Mouse (Mus musculus): ENCODE measurements at regions not wholly inside any gene's neighbourhood (a gene's known extent, or its start where the extent isn't known, plus 50 kb on each side); places are given as distances from the start of the nearest gene placed in this dataset.

GRCm38 (mm10) chr14:62128918-62129317 is 163.5 kb upstream of the Rnaseh2b start:
- Histone ChIP-seq H3K9ac (no peak overlapping the region), H3K36me3 (no peaks in the 10 kb centered on the region), H3K27me3 (no peaks in the 10 kb centered on the region), H3K4me3 (no peak overlapping the region), H3K4me2 (replicated peaks) (no peak overlapping the region), H3K27ac (no peak overlapping the region), H3K4me1 (no peaks in the 10 kb centered on the region), H3K9me3 (replicated peaks) (no peaks in the 10 kb centered on the region)
- no peak for ATAC-seq (ENCODE audit: low FRiP score)
- WGBS: 81% methylated on average over 6 of the region's 6 CpGs

- 70% methylated on average over 8 of the region's 8 CpGs for WGBS
- ATAC-seq (ENCODE audit: low FRiP score): no peak
- H3K4me3 ChIP-seq: no peak overlapping the region
These were observed 160.0 kb upstream of the Rnaseh2b start for GRCm38 (mm10) chr14:62132353-62132816.

GRCm38 (mm10) chr14:62137981-62138380 is 154.4 kb upstream of the Rnaseh2b start:
- Histone ChIP-seq H3K36me3 (no peaks in the 10 kb centered on the region), H3K4me1 (no peaks in the 10 kb centered on the region), H3K9ac (no peak overlapping the region), H3K27me3 (no peaks in the 10 kb centered on the region), H3K4me2 (replicated peaks) (no peak overlapping the region), H3K9me3 (replicated peaks) (peaks cover 10% of the 10 kb centered on the region), H3K4me3 (no peak overlapping the region), H3K27ac (no peak overlapping the region)
- ATAC-seq (ENCODE audit: low FRiP score): no peak
- whole genome bisulfite sequencing: 75% methylated on average over 5 of the region's 5 CpGs

More at GRCm38 (mm10) chr14:62132353-62132816, 160.0 kb upstream of the Rnaseh2b start:
- Histone ChIP-seq H3K9ac (no peak overlapping the region), H3K4me2 (replicated peaks) (no peak overlapping the region), H3K27ac (no peak overlapping the region), H3K9me3 (replicated peaks) (peaks cover 10% of the 10 kb centered on the region), H3K36me3 (no peaks in the 10 kb centered on the region), H3K4me1 (no peaks in the 10 kb centered on the region), H3K27me3 (no peaks in the 10 kb centered on the region)

- Histone ChIP-seq H3K4me1 (no peaks in the 10 kb centered on the region), H3K27me3 (no peaks in the 10 kb centered on the region), H3K36me3 (no peaks in the 10 kb centered on the region), H3K9ac (no peak overlapping the region), H3K4me3 (no peak overlapping the region), H3K9me3 (replicated peaks) (no peaks in the 10 kb centered on the region), H3K27ac (no peak overlapping the region), H3K4me2 (replicated peaks) (peak overlapping the region; percentile 6; the same call in 1 of the 2 replicates)
- 68% methylated on average over 17 of the region's 17 CpGs for WGBS
- no peak for ATAC-seq (ENCODE audit: low FRiP score)
These were observed 147.9 kb upstream of the Rnaseh2b start for GRCm38 (mm10) chr14:62144385-62145030.

- 75% methylated on average over 7 of the region's 7 CpGs for WGBS
- no peaks in the 10 kb centered on the region for H3K4me1 ChIP-seq
- H3K4me3 ChIP-seq: no peak overlapping the region
- H3K27me3 ChIP-seq: no peaks in the 10 kb centered on the region
- no peak overlapping the region for H3K4me2 ChIP-seq (replicated peaks)
- H3K36me3 ChIP-seq: no peaks in the 10 kb centered on the region
- H3K9me3 ChIP-seq (replicated peaks): no peaks in the 10 kb centered on the region
- no peak overlapping the region for H3K27ac ChIP-seq
- no peak overlapping the region for H3K9ac ChIP-seq
- no peak for ATAC-seq (ENCODE audit: low FRiP score)
These were observed 135.2 kb upstream of the Rnaseh2b start for GRCm38 (mm10) chr14:62157038-62157716.

- H3K4me3 ChIP-seq: no peak overlapping the region
- no peaks in the 10 kb centered on the region; the same call in 1 of the 2 replicates for H3K27me3 ChIP-seq
- H3K9me3 ChIP-seq (replicated peaks): no peaks in the 10 kb centered on the region
- H3K4me2 ChIP-seq (replicated peaks): no peak overlapping the region
- H3K4me1 ChIP-seq: no peaks in the 10 kb centered on the region
- no peak overlapping the region for H3K27ac ChIP-seq
- 63% methylated on average over 2 of the region's 2 CpGs for WGBS
- no peaks in the 10 kb centered on the region for H3K36me3 ChIP-seq
- H3K9ac ChIP-seq: no peak overlapping the region
- ATAC-seq (ENCODE audit: low FRiP score): no peak
These were observed 132.7 kb upstream of the Rnaseh2b start for GRCm38 (mm10) chr14:62159690-62160089.

GRCm38 (mm10) chr14:62163120-62163796 is 129.1 kb upstream of the Rnaseh2b start:
- Histone ChIP-seq H3K9me3 (replicated peaks) (no peaks in the 10 kb centered on the region), H3K9ac (no peak overlapping the region), H3K36me3 (no peaks in the 10 kb centered on the region), H3K4me2 (replicated peaks) (no peak overlapping the region), H3K4me3 (no peak overlapping the region), H3K4me1 (no peaks in the 10 kb centered on the region), H3K27me3 (no peaks in the 10 kb centered on the region; the same call in 1 of the 2 replicates), H3K27ac (no peak overlapping the region)
- 74% methylated on average over 12 of the region's 12 CpGs for WGBS
- ATAC-seq (ENCODE audit: low FRiP score): no peak

GRCm38 (mm10) chr14:62164918-62165317 is 127.5 kb upstream of the Rnaseh2b start:
- no peak overlapping the region for H3K9ac ChIP-seq
- no peaks in the 10 kb centered on the region for H3K9me3 ChIP-seq (replicated peaks)
- no peaks in the 10 kb centered on the region; the same call in 1 of the 2 replicates for H3K27me3 ChIP-seq
- no peak overlapping the region for H3K27ac ChIP-seq
- 88% methylated on average over 4 of the region's 4 CpGs for WGBS
- H3K4me2 ChIP-seq (replicated peaks): no peak overlapping the region
- no peaks in the 10 kb centered on the region for H3K4me1 ChIP-seq
- no peaks in the 10 kb centered on the region for H3K36me3 ChIP-seq
- H3K4me3 ChIP-seq: no peak overlapping the region
- no peak for ATAC-seq (ENCODE audit: low FRiP score)

- Histone ChIP-seq H3K27me3 (no peaks in the 10 kb centered on the region; the same call in 1 of the 2 replicates), H3K4me3 (no peak overlapping the region), H3K4me1 (no peaks in the 10 kb centered on the region), H3K36me3 (no peaks in the 10 kb centered on the region), H3K27ac (no peak overlapping the region), H3K9me3 (replicated peaks) (no peaks in the 10 kb centered on the region), H3K4me2 (replicated peaks) (no peak overlapping the region), H3K9ac (no peak overlapping the region)
- ATAC-seq (ENCODE audit: low FRiP score): no peak
- 76% methylated on average over 1 of the region's 1 CpGs for WGBS
These were observed 126.4 kb upstream of the Rnaseh2b start for GRCm38 (mm10) chr14:62166006-62166405.

GRCm38 (mm10) chr14:62166596-62166995 is 125.8 kb upstream of the Rnaseh2b start:
- no peak for ATAC-seq (ENCODE audit: low FRiP score)

GRCm38 (mm10) chr14:62167090-62167489 is 125.3 kb upstream of the Rnaseh2b start:
- no peak for ATAC-seq (ENCODE audit: low FRiP score)
- no peak overlapping the region for H3K27ac ChIP-seq
- H3K9ac ChIP-seq: no peak overlapping the region
- 89% methylated on average over 6 of the region's 6 CpGs for WGBS
- H3K4me2 ChIP-seq (replicated peaks): no peak overlapping the region
- no peaks in the 10 kb centered on the region; the same call in 1 of the 2 replicates for H3K27me3 ChIP-seq
- H3K36me3 ChIP-seq: no peaks in the 10 kb centered on the region
- H3K4me1 ChIP-seq: no peaks in the 10 kb centered on the region
- no peaks in the 10 kb centered on the region for H3K9me3 ChIP-seq (replicated peaks)
- no peak overlapping the region for H3K4me3 ChIP-seq

More at GRCm38 (mm10) chr14:62166596-62166995, 125.8 kb upstream of the Rnaseh2b start:
- Histone ChIP-seq H3K9me3 (replicated peaks) (no peaks in the 10 kb centered on the region), H3K4me3 (no peak overlapping the region), H3K27ac (no peak overlapping the region), H3K27me3 (no peaks in the 10 kb centered on the region; the same call in 1 of the 2 replicates), H3K4me1 (no peaks in the 10 kb centered on the region), H3K36me3 (no peaks in the 10 kb centered on the region), H3K9ac (no peak overlapping the region), H3K4me2 (replicated peaks) (no peak overlapping the region)
- 52% methylated on average over 5 of the region's 5 CpGs for WGBS

- no peaks in the 10 kb centered on the region for H3K36me3 ChIP-seq
- no peak for ATAC-seq (ENCODE audit: low FRiP score)
- H3K9ac ChIP-seq: no peak overlapping the region
- no peak overlapping the region for H3K4me3 ChIP-seq
- no peaks in the 10 kb centered on the region for H3K9me3 ChIP-seq (replicated peaks)
- H3K27me3 ChIP-seq: no peaks in the 10 kb centered on the region
- no peak overlapping the region for H3K4me2 ChIP-seq (replicated peaks)
- WGBS: 83% methylated on average over 6 of the region's 6 CpGs
- peaks cover 5% of the 10 kb centered on the region for H3K4me1 ChIP-seq
- no peak overlapping the region for H3K27ac ChIP-seq
These were observed 123.7 kb upstream of the Rnaseh2b start for GRCm38 (mm10) chr14:62168711-62169110.

All from hindbrain, embryonic 12.5 days (tissue).